Mouse (Mus musculus): ENCODE data around the gene Thrb. TPM values are rescaled to one million over a fixed set of nuclear protein-coding genes. Genes with fewer than 3 reads are reported as not detected.

The Thrb gene
- polyA plus RNA-seq, 2 experiments, result 0.86 to 2.5 TPM

- Histone ChIP-seq H3K9me3 (ENCODE audit: control insufficient read depth, low read length) (no peaks in the 10 kb centered on the region), H3K4me2 (ENCODE audit: low read depth) (no peak overlapping the region), H3K4me3 (ENCODE audit: insufficient read depth in 1 of 2, low read depth in 2 of 2, low read length in 2 of 2) (no peak overlapping the region), H3K27ac (no peak overlapping the region), H3K4me1 (replicated peaks; ENCODE audit: control insufficient read depth in 2 of 2, insufficient read depth in 2 of 2, low read length in 1 of 2) (no peaks in the 10 kb centered on the region), H3K9ac (replicated peaks) (no peak overlapping the region), H3K36me3 (replicated peaks; ENCODE audit: control insufficient read depth, insufficient read depth, low read depth) (no peaks in the 10 kb centered on the region), H3K27me3 (ENCODE audit: control insufficient read depth, insufficient read depth, low read length) (no peaks in the 10 kb centered on the region)
- no peak for ATAC-seq (ENCODE audit: insufficient read depth)
- DNase-seq (ENCODE audit: low read depth in 3 of 3, low spot score in 3 of 3), result no peak
- no peak for TF ChIP-seq EP300 (IDR thresholded peaks at IDR 0.05; ENCODE audit: low read depth)
- TF ChIP-seq CTCF (IDR thresholded peaks at IDR 0.05; ENCODE audit: low read depth), result no peak
- WGBS (ENCODE audit: insufficient replicate concordance), result 53% methylated on average over 2 of the region's 2 CpGs
Observed at GRCm38 (mm10) chr14:17733077-17733778, 73.2 kb downstream of the Thrb start.

DNA sequence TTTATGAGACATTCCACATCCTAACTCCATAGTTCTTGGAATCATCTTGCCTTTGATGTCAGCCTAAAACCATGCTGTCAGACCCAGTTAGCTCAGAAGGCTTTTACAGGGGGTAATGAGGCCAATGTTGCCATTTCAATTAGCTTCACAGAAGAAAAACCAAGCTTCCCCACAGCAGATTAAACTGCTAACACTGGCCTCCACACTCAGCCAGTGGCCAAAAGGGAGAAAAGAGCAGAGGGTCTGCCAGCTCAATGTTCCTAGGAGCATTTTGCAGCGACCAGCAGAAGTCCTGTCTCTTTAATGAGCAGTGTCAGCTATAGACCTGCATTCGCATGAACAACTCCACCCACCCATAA lies 73.7 kb downstream of the Thrb start:
- H3K9me3 ChIP-seq (ENCODE audit: control insufficient read depth, low read length), result no peaks in the 10 kb centered on the region

DNA sequence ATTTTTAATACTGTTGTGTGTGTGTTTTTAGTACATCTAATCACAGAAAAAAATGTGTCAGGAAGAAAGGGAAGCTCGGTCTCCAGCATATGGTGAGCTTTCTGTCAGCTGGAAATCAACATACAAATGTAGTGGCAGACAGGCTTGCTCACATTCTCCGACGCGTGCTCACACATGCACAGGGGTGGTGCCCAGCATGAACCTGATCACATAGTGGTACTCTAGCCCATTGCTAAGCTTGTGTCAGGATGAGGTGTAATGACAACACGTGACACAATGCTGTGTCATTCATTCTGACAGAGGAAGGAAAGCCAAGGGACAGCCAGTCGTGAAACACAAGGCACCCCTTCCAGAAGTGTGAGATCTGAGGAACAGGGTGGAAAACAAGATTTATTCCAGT lies 75.4 kb downstream of the Thrb start:
- Histone ChIP-seq H3K9me3 (ENCODE audit: control insufficient read depth, low read length) (no peaks in the 10 kb centered on the region), H3K27ac (no peak overlapping the region), H3K36me3 (replicated peaks; ENCODE audit: control insufficient read depth, insufficient read depth, low read depth) (no peaks in the 10 kb centered on the region), H3K4me3 (ENCODE audit: insufficient read depth in 1 of 2, low read depth in 2 of 2, low read length in 2 of 2) (no peak overlapping the region), H3K4me2 (ENCODE audit: low read depth) (no peak overlapping the region), H3K9ac (replicated peaks) (no peak overlapping the region), H3K4me1 (replicated peaks; ENCODE audit: control insufficient read depth in 2 of 2, insufficient read depth in 2 of 2, low read length in 1 of 2) (no peaks in the 10 kb centered on the region), H3K27me3 (ENCODE audit: control insufficient read depth, insufficient read depth, low read length) (no peaks in the 10 kb centered on the region)
- ATAC-seq (ENCODE audit: insufficient read depth) (no peak), DNase-seq (ENCODE audit: low read depth in 3 of 3, low spot score in 3 of 3) (no peak)
- TF ChIP-seq CTCF (IDR thresholded peaks at IDR 0.05; ENCODE audit: low read depth) (no peak), EP300 (IDR thresholded peaks at IDR 0.05; ENCODE audit: low read depth) (no peak)
- WGBS (ENCODE audit: insufficient replicate concordance), result 60% methylated on average over 6 of the region's 6 CpGs

More for the DNA sequence above, 73.7 kb downstream of the Thrb start:
- H3K27ac ChIP-seq, result no peak overlapping the region
- no peaks in the 10 kb centered on the region for H3K27me3 ChIP-seq (ENCODE audit: control insufficient read depth, insufficient read depth, low read length)
- no peak overlapping the region for H3K4me3 ChIP-seq (ENCODE audit: insufficient read depth in 1 of 2, low read depth in 2 of 2, low read length in 2 of 2)
- no peak for TF ChIP-seq CTCF (IDR thresholded peaks at IDR 0.05; ENCODE audit: low read depth)
- no peak for TF ChIP-seq EP300 (IDR thresholded peaks at IDR 0.05; ENCODE audit: low read depth)
- DNase-seq (ENCODE audit: low read depth in 3 of 3, low spot score in 3 of 3), result no peak
- ATAC-seq (ENCODE audit: insufficient read depth), result no peak
- WGBS (ENCODE audit: insufficient replicate concordance), result 43% methylated on average over 2 of the region's 2 CpGs
- no peaks in the 10 kb centered on the region for H3K36me3 ChIP-seq (replicated peaks; ENCODE audit: control insufficient read depth, insufficient read depth, low read depth)
- no peak overlapping the region for H3K4me2 ChIP-seq (ENCODE audit: low read depth)
- no peaks in the 10 kb centered on the region for H3K4me1 ChIP-seq (replicated peaks; ENCODE audit: control insufficient read depth in 2 of 2, insufficient read depth in 2 of 2, low read length in 1 of 2)
- H3K9ac ChIP-seq (replicated peaks), result no peak overlapping the region

DNA sequence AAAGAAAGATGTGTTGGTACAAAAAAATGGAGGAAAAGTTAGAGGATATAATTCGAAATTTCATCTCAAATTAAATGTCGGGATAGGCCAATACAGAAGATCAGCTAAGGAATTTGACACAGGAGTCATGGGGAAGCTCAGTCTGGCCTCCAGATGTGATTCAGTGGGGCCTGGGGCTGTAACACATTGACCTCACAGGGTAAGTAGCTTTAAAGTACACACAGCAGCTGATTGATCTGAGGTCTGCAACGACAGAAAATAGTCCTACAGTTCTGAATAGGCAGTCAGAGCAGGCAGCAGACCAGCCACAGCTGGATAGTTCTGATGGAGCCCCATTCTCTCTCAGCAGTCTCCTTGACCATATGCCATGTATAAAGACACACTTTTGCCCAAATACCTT lies 80.8 kb downstream of the Thrb start:
- ATAC-seq (ENCODE audit: insufficient read depth), result no peak
- 38% methylated on average over 3 of the region's 3 CpGs for WGBS (ENCODE audit: insufficient replicate concordance)
- no peak for TF ChIP-seq EP300 (IDR thresholded peaks at IDR 0.05; ENCODE audit: low read depth)
- no peak for TF ChIP-seq CTCF (IDR thresholded peaks at IDR 0.05; ENCODE audit: low read depth)

GRCm38 (mm10) chr14:17742264-17742663 lies 82.2 kb downstream of the Thrb start:
- TF ChIP-seq EP300 (IDR thresholded peaks at IDR 0.05; ENCODE audit: low read depth), result no peak
- no peak for TF ChIP-seq CTCF (IDR thresholded peaks at IDR 0.05; ENCODE audit: low read depth)
- H3K27ac ChIP-seq, result no peak overlapping the region
- 54% methylated on average over 2 of the region's 2 CpGs for WGBS (ENCODE audit: insufficient replicate concordance)
- DNase-seq (ENCODE audit: low read depth in 3 of 3, low spot score in 3 of 3) (no peak), ATAC-seq (ENCODE audit: insufficient read depth) (no peak)
- H3K9me3 ChIP-seq (ENCODE audit: control insufficient read depth, low read length), result no peaks in the 10 kb centered on the region
- peaks cover 0 to 3% of the 10 kb centered on the region in 2 experiments; a peak in 1 of 4 replicates for H3K4me1 ChIP-seq (replicated peaks; ENCODE audit: control insufficient read depth in 2 of 2, insufficient read depth in 2 of 2, low read length in 1 of 2)
- H3K4me3 ChIP-seq (ENCODE audit: insufficient read depth in 1 of 2, low read depth in 2 of 2, low read length in 2 of 2), result no peak overlapping the region
- no peak overlapping the region for H3K9ac ChIP-seq (replicated peaks)
- H3K27me3 ChIP-seq (ENCODE audit: control insufficient read depth, insufficient read depth, low read length), result no peaks in the 10 kb centered on the region
- H3K36me3 ChIP-seq (replicated peaks; ENCODE audit: control insufficient read depth, insufficient read depth, low read depth), result no peaks in the 10 kb centered on the region
- no peak overlapping the region for H3K4me2 ChIP-seq (ENCODE audit: low read depth)

More for the DNA sequence above, 80.8 kb downstream of the Thrb start:
- H3K9me3 ChIP-seq (ENCODE audit: control insufficient read depth, low read length), result no peaks in the 10 kb centered on the region
- H3K4me2 ChIP-seq (ENCODE audit: low read depth), result no peak overlapping the region
- peaks cover 0 to 3% of the 10 kb centered on the region in 2 experiments; a peak in 1 of 4 replicates for H3K4me1 ChIP-seq (replicated peaks; ENCODE audit: control insufficient read depth in 2 of 2, insufficient read depth in 2 of 2, low read length in 1 of 2)
- H3K27me3 ChIP-seq (ENCODE audit: control insufficient read depth, insufficient read depth, low read length), result no peaks in the 10 kb centered on the region
- H3K9ac ChIP-seq (replicated peaks), result no peak overlapping the region
- no peak for DNase-seq (ENCODE audit: low read depth in 3 of 3, low spot score in 3 of 3)
- no peak overlapping the region for H3K27ac ChIP-seq
- H3K36me3 ChIP-seq (replicated peaks; ENCODE audit: control insufficient read depth, insufficient read depth, low read depth), result no peaks in the 10 kb centered on the region
- no peak overlapping the region for H3K4me3 ChIP-seq (ENCODE audit: insufficient read depth in 1 of 2, low read depth in 2 of 2, low read length in 2 of 2)

Measured in liver, embryonic 14.5 days (tissue).